Mouse (Mus musculus) monocyte, adult 2 months (primary cell): ENCODE data around the gene Cacna1c.

Experiments used
- DNase-seq, 2 experiments: peaks; one replicate each; pipeline ENCODE4 v3.0.0; 2022; ENCODE audit warnings: low spot score in 2 of 2, low read depth in 1 of 2

Gene Cacna1c

DNA sequence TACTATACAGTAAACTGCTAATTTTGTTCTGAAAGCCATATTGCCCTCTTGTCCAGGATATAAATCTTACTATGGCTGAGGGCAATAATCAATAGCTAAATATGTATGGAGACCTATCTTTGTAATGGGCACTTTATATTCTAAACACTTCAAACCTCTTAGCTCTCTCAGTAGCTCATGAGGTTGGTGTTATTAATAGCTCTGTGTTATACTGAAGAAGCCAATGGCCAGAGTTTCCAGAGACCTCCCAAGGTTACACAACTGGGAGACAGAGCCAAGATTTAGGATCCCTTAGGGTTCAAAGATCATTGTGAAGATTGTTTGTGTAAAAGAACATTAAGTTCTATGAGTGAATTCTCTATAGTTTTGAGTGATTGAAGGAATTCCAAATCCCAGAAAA is 30.5 kb downstream of the Cacna1c start:
- no peak for DNase-seq

GRCm38 (mm10) chr6:119145109-119145508 is 51.1 kb downstream of the Cacna1c start:
- no peak for DNase-seq

DNA sequence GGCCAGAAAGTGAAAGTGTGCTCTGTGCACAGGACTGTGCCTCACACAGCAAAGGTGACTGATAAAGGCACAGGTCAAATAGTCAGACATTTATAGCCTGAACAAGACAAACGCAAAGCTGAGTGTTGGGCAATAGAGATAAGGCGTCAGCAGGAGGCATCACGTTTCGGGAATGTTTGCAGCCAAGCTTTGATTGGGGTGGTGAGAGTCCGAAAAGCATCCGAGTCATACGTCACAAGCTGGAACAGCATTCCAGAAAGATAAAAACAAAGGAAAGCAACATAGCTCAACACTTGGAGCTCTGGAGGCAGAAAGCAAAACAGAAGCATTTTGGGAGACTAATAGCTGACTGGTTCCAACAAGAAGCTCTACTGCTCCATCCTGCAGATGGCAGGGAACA is 56.7 kb downstream of the Cacna1c start:
- no peak for DNase-seq

- DNase-seq: no peak
These were observed 58.5 kb downstream of the Cacna1c start for GRCm38 (mm10) chr6:119137768-119138167.

- no peak for DNase-seq
These were observed 63.4 kb downstream of the Cacna1c start for GRCm38 (mm10) chr6:119132863-119133262.

- no peak for DNase-seq
These were observed 64.0 kb downstream of the Cacna1c start for GRCm38 (mm10) chr6:119132111-119132735.

DNA sequence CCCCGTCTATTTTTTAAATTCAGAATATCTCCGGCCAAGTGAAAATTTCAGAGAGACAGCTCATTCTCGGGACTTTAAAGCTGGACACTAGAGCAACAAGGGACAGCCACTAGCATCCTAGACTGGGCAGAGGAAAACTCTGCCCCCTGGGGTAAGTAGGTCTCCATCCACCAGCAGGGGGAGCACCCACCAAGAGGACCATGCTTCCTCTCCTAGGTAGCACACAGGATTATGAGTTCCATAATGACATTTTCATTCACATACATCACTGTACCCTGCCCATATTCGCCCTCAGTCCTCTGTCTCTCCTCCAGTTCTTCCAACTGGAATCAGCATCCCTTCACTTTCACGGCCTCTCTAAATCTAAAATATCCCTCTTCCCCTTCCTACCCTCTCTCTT is 66.6 kb downstream of the Cacna1c start:
- DNase-seq: no peak

GRCm38 (mm10) chr6:119128521-119128920 is 67.7 kb downstream of the Cacna1c start:
- DNase-seq: no peak

DNA sequence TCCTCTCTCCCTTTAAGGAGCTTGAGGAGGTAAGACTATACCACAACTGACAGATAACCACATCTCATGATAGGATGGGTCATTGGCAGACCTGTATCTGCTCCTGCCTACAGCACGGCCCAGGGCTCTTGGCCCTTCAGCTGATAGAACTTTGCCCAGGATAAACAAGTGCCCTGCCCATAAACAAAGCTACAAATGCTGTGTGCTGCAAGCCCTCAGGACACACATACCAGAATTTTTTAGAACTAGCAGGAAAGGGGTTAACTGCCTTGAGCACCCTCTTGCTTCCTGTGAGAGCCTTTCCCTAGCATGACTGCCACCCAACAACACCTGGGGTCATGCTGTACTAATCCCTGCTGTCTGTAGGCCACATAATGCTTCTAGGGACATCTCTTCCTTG is 68.1 kb downstream of the Cacna1c start:
- DNase-seq: no peak

GRCm38 (mm10) chr6:119126991-119127390 is 69.2 kb downstream of the Cacna1c start:
- no peak for DNase-seq

DNA sequence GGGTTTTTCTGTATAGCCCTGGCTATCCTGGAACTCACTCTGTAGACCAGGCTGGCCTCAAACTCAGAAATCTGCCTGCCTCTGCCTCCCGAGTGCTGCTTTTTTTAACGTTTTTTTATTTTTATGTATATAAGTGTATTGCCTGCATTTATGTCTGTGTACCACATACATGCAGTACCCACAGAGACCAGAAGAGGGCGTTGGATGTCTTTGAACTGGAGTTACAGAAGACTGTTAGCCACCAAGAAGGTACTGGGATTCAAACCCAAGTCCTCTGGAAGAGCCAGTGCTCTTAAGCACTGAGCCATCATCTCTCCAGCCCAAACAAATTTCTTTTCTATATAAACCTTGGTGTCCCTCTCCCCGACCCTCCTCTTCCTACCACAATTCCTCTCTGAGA is 77.8 kb downstream of the Cacna1c start:
- DNase-seq: no peak

DNA sequence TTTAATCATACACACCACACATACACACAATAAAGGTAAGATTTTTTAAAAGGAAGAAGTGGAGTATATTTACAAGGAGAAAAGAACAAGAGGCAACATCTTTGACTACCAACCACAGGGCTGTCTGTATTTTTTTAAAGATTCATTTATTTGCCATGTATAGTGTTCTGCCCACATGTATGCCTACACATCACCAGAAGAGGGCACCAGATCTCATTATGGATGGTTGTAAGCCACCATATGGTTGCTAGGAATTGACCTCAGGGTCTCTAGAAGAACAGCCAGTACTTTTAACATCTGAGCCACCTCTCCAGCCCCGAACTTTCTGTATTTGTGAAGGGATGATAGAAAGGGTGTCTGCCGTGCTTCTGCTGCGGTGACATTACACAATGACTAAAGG is 79.9 kb downstream of the Cacna1c start:
- DNase-seq: no peak

DNA sequence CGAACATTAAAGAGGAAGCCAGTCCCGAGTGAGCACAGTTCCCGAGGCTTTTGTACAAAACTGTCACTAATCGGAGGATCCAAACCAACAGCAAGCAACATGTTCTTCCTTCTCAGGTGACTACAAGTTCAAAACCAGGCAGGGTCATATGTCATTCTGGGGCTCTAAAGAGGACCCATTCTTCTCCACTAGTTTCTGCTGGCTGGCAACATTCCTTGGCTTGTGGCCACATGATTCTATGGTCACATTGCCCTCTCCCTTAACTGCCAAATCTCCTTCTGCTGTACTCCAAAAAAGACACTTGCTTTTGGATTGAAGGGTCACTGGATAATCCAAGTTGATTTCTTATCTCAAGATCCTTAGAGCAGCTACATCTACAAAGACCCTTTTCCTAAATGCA is 82.9 kb downstream of the Cacna1c start:
- DNase-seq: no peak

- no peak for DNase-seq
These were observed 85.8 kb downstream of the Cacna1c start for GRCm38 (mm10) chr6:119110369-119110768.

- DNase-seq: no peak
These were observed 87.5 kb downstream of the Cacna1c start for GRCm38 (mm10) chr6:119108466-119109394.

GRCm38 (mm10) chr6:119107856-119108465 is 88.3 kb downstream of the Cacna1c start:
- no peak for DNase-seq

GRCm38 (mm10) chr6:119107140-119107855 is 88.9 kb downstream of the Cacna1c start:
- no peak for DNase-seq

DNA sequence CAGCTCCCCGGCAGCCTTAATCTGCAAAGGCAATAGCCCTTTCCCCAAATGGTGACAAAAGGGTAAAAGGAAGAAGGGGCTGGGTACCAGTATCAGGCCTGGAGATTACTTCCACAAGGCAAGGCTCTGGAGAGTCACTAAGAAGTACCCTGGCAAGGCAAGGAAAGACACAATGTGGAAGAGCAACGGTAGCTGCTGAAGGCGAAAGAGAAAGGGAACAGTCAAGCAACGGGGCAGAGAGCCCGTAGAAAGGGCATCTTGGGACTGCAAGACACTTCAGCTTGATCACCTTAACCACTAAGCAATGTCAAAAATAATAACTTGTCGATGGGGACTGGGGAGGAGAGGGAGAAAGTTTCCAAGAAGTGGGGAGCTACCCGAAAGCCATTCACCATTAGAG is 89.5 kb downstream of the Cacna1c start:
- no peak for DNase-seq

DNA sequence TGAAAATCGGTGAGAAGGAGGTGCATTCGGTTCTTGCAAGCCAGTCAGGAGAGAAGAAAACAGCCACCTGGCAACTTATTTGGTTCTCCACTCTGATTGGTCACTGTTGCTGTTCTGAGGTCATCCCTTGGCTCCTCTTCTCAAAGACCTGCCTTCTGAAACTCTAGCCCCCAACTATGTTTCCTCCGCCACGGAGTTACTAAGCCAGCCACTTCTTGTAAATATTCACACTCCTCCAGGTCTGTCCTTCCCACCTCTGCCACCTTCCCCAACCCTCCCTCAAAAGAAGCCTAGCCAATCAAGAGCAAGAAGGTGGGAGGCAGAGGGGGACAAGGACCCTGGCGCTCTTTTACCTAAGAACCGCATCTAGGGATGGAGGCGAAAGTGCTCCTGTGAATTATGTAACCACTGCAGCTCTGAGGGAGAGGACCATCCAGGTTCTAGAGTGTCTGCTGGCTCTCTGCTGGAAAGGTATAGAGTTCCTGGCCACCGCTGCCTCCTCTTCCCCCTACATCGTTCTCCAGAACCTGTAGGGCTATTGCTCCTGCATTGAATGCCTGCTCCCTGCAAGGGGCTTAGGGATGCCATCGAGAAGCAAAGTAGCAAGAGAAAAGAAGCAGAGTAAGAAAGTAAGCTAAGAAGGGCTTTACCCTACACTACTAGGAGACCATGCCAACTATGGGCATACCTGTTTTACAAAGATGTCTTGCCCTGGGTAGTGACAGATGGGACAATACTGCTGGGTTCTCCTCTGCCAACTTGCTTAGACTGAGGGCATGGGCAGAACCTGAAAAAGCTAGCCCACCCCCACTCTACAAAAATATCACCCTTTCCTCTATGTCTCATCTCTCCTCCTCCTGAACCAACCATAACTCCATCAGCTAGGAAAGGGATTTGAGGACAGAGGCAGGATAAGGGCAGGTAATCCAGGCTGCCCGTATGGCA is 90.3 kb downstream of the Cacna1c start:
- DNase-seq: no peak

- no peak for DNase-seq
These were observed 92.0 kb downstream of the Cacna1c start for GRCm38 (mm10) chr6:119104246-119104645.
